Mouse (Mus musculus) heart, embryonic 10.5 days (tissue): ENCODE measurements around the gene Nrxn1. TPM values are rescaled to one million over a fixed set of nuclear protein-coding genes. Genes with fewer than 3 reads are reported as not detected.
A peak's percentile ranks its signal among the peaks of the same experiment; 100 is the strongest.

ENCODE experiments used
- DNase-seq: peaks from one replicate; pipeline ENCODE4 v3.0.0-alpha.2; 2017; ENCODE audit warnings: low spot score
- H3K27ac ChIP-seq: fragments of 300-500 bp; sonication (generic); 2 replicates; pipeline ENCODE4 v1.5.1; 2016; ENCODE audit warnings: mild to moderate bottlenecking
- H3K27me3 ChIP-seq: fragments of 300-500 bp; sonication (generic); 2 replicates; pipeline ENCODE4 v1.6.1; 2016; ENCODE audit warnings: mild to moderate bottlenecking; ENCODE audit not compliant: poor library complexity, insufficient read depth, severe bottlenecking
- H3K36me3 ChIP-seq: fragments of 300-500 bp; sonication (generic); 2 replicates; pipeline ENCODE4 v1.6.1; 2016; ENCODE audit warnings: mild to moderate bottlenecking, moderate library complexity
- H3K4me1 ChIP-seq: fragments of 300-500 bp; sonication (generic); 2 replicates; pipeline ENCODE4 v1.6.1; 2016; ENCODE audit warnings: mild to moderate bottlenecking
- H3K4me3 ChIP-seq: fragments of 300-500 bp; sonication (generic); 2 replicates; pipeline ENCODE4 v1.5.1; 2016; ENCODE audit warnings: mild to moderate bottlenecking, moderate library complexity
- H3K9me3 ChIP-seq: fragments of 300-500 bp; sonication (generic); 2 replicates; pipeline ENCODE4 v1.6.1; 2016; ENCODE audit warnings: mild to moderate bottlenecking, moderate library complexity
- WGBS: fragments of 180-500 bp; shearing (Covaris S2); methylation state at CpG from one replicate; pipeline ENCODE4 v1.1.7; 2016; 5-methylcytosine and 5-hydroxymethylcytosine counted together
- polyA plus RNA-seq: library from polyadenylated mRNA; unstranded; fragments of >200 nt; fragmentation: Nextera tagmentation; extraction: Ambion mirVana; gene quantifications from 2 replicates; pipeline ENCODE4 v1.2.1, GENCODE M21; 2016

Nrxn1 gene
- 0.74 and 2.2 TPM in 2 replicates for polyA plus RNA-seq

DNA sequence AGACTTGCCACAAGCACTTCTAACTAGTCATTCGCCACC lies at the start of gene Nrxn1:
TSS of gene Nrxn1 (minus strand) at position 30 of the 39 bp plus-strand sequence.
- peak within 1 kb of the TSS; percentile 37 for H3K4me3 ChIP-seq
- peaks cover 6% of the 10 kb centered on the region; the same call in 1 of the 2 replicates for H3K9me3 ChIP-seq
- 0% methylated on average over 1 of the region's 1 CpGs for WGBS
- H3K27me3 ChIP-seq, result peaks cover 15% of the 10 kb centered on the region
- H3K36me3 ChIP-seq, result no peaks in the 10 kb centered on the region
- no peak for DNase-seq
- no peak within 1 kb of the TSS for H3K27ac ChIP-seq
- no peaks in the 10 kb centered on the region for H3K4me1 ChIP-seq

DNA sequence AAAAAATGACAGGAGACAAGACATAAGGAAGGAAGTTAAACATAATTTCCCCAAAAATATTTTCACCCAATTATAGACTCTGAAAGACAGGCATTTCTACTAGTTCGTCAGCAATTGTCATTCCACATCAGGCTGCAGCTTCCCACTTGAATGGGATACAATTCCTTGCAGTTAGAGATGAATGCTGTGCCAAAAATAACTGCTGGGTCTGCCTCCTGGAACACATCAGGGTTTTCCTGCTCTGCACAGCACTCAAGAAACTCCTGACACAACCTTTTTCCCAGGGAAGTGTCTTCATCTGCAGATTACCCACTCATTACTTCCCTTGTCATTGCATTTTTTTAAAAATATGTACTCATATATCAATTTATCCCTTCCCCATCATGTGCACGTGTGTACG lies 44.0 kb upstream of the Nrxn1 start:
- DNase-seq, result no peak
- Histone ChIP-seq H3K4me1 (no peaks in the 10 kb centered on the region; the same call in 1 of the 2 replicates), H3K27ac (no peak overlapping the region), H3K4me3 (no peak overlapping the region), H3K27me3 (no peaks in the 10 kb centered on the region), H3K9me3 (no peaks in the 10 kb centered on the region), H3K36me3 (no peaks in the 10 kb centered on the region)
- WGBS, result 59% methylated on average over 3 of the region's 3 CpGs

DNA sequence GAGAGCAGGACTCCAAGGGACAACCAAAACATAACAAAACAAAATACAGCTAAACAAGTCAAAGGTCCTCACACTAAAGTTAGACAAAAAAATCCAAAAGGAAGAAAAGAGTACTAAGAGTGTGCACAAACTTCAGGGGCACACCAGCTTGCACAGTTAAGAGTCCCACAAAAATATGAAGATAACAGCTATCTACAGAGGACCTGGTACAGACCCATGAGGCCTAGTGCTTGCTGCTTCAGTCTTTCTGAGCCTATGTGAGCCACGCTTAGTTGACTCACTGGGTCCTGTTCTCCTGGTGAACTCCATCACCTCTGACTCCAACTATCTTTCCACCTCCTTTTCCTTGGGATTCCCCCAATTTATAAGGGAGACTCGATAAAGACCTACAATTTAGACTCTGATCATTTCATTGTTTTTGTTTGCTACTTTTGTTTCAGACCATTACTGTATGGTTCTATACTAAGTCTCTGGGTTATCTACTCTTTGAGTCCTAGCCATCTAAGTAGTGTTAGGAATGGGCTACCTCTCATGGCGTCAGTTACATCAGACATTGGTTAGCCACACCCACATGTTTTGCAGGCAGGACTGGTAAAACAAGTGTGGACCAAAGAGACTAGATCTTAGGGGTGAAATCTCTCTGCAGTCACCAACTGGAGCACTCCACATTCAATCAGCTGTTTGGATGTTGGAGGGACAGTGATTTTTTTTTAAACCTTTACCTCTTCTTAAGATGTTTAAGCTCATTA lies 20.2 kb upstream of the Nrxn1 start:
- no peak overlapping the region for H3K27ac ChIP-seq
- no peak for DNase-seq
- H3K4me3 ChIP-seq, result no peak overlapping the region
- no peaks in the 10 kb centered on the region for H3K4me1 ChIP-seq
- 76% methylated on average over 3 of the region's 3 CpGs for WGBS
- H3K27me3 ChIP-seq, result no peaks in the 10 kb centered on the region
- no peaks in the 10 kb centered on the region for H3K9me3 ChIP-seq
- no peaks in the 10 kb centered on the region for H3K36me3 ChIP-seq

DNA sequence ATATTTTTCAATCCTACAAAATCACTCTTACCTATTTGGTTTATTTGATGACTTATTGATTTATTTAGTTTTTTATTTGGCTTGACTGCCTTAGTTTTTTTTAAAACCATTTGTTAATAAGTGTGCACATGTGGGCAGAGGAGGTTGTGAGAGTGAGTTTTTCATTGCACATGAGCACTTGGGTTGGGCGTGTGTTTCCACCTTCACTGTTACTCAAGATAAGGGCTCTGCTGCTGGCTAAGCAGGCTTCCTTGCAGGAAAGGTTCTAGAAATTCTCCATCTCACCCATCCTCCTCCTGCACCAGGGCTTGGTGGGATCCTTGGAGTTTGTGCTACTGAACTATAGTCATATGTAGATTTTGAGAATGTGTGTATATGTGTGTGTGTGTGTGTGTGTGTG lies 19.2 kb upstream of the Nrxn1 start:
- Histone ChIP-seq H3K4me1 (no peaks in the 10 kb centered on the region), H3K36me3 (no peaks in the 10 kb centered on the region), H3K9me3 (no peaks in the 10 kb centered on the region), H3K27ac (no peak overlapping the region), H3K4me3 (no peak overlapping the region), H3K27me3 (no peaks in the 10 kb centered on the region)
- DNase-seq, result no peak
- WGBS, result 64% methylated on average over 1 of the region's 1 CpGs

DNA sequence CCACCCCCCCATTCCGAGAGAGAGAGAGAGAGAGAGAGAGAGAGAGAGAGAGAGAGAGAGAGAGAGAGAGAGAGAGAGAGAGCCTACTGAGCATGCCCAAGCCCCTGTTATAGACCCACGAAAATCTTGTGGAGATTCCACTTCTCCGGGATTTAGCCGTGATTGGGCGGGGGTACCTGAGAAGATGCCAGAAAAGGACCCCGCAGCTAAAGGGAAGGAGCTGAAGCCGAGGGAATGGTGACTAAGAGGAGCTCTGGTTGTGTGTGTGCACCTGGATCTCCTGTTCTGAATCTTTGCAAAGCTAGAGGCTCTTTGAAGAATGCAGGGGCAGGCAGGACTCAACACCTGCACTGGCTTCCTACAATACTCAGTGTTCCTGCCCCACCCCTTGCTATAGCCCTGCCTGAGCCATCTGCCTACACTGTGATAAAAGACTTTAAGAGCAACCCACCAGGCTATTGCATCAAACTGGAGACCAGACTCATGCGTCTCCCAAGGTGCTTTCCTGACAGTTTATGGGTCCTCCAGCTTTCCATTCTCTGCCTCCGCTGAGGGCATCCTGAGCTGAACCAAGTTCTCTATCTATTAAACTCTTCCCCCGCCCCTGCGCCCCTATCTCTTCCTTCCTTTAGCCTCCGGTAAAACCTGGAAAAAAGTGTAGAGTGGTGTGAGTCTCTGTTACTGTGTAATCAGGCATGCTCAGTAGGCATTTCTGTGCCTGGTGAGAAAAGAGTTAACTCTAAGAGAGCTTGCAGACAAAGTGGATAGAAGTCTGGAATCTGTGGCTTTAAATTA lies 407 bp upstream of the Nrxn1 start:
- H3K9me3 ChIP-seq, result peaks cover 3% of the 10 kb centered on the region; the same call in 1 of the 2 replicates
- H3K27me3 ChIP-seq, result peaks cover 11% of the 10 kb centered on the region
- no peak overlapping the region for H3K4me3 ChIP-seq
- no peaks in the 10 kb centered on the region for H3K4me1 ChIP-seq
- no peak for DNase-seq
- H3K36me3 ChIP-seq, result no peaks in the 10 kb centered on the region
- no peak overlapping the region for H3K27ac ChIP-seq
- 36% methylated on average over 12 of the region's 12 CpGs for WGBS

DNA sequence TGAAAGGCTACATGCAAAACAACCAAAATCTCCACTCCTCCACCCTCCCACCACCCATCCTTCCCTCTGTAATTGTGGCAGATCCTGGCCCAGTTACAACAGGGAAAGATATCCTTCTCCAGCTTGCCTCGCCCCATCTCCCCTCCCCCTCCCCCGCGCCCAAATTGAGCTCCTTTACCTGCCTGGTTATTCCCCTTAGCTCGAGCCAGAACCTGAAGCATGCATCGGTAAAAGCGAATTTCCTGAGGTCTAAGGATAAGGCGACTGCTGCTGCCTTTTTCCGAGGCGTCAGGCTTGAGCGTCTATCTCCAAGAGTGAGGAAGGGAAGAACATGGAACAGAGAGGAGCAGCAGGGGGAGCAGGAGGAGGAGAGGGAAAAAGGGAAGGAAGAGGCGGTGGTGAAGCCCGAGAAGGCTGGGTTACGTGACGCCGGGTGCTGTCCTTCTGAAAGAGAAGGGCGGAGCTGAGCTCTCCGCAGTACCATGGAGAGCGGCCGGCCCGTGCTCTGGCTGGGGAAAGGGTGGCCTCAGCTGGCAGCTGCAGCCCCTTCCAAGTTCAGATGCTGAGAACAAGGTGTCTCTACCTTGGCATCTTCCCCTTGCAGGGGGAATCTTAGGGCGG lies 340 bp downstream of the Nrxn1 start:
- peak overlapping the region; percentile 37 for H3K4me3 ChIP-seq
- peaks cover 10% of the 10 kb centered on the region; the same call in 1 of the 2 replicates for H3K9me3 ChIP-seq
- no peaks in the 10 kb centered on the region for H3K4me1 ChIP-seq
- DNase-seq, result peak; percentile 83
- no peak overlapping the region for H3K27ac ChIP-seq
- WGBS, result under 1% methylated on average over 21 of the region's 21 CpGs
- H3K36me3 ChIP-seq, result no peaks in the 10 kb centered on the region
- H3K27me3 ChIP-seq, result peaks cover 18% of the 10 kb centered on the region

DNA sequence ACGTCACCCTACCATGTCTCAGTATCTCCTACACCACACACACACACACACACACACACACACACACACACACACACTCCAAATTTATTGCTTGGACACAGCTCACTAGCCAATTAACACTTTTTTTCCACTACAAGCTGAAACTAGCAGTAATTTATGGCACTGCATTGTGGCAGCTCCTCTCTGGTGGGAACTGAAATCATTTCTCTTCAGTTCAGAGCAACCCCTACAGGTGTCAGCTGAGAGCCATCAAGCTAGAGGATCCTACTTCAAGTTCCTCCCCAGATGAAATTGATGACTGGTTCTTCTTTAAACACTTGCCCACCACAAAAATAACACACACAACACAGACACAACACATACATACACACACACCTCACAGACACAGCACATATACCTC lies 2.2 kb downstream of the Nrxn1 start:
- Histone ChIP-seq H3K27me3 (peaks cover 20% of the 10 kb centered on the region), H3K36me3 (no peaks in the 10 kb centered on the region), H3K4me3 (no peak overlapping the region), H3K9me3 (peaks cover 11% of the 10 kb centered on the region; the same call in 1 of the 2 replicates), H3K4me1 (no peaks in the 10 kb centered on the region), H3K27ac (no peak overlapping the region)
- no peak for DNase-seq
- 71% methylated on average over 1 of the region's 1 CpGs for WGBS

DNA sequence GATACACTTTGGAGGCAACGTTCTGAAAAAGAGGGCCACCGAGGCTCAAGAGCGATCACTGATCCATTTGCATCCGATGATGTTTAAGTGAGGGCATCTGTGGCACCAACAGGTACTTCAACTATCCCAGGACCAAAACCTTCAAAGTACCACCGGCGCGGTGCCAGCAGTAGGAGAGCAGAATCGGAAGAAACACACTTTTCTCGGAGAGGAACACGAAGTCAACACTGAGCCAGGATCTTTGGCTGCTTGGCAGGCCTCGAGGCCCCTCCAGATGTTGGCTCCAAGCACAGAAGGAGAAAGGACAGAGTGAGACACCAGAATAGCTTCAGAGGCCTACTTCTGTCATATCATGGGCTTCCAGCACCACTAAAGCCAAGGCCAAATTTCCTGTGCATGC lies 3.9 kb downstream of the Nrxn1 start:
- Histone ChIP-seq H3K4me1 (no peaks in the 10 kb centered on the region), H3K27ac (no peak overlapping the region), H3K36me3 (no peaks in the 10 kb centered on the region), H3K9me3 (peaks cover 11% of the 10 kb centered on the region; the same call in 1 of the 2 replicates), H3K27me3 (peaks cover 20% of the 10 kb centered on the region), H3K4me3 (no peak overlapping the region)
- DNase-seq, result no peak
- 71% methylated on average over 11 of the region's 11 CpGs for WGBS

DNA sequence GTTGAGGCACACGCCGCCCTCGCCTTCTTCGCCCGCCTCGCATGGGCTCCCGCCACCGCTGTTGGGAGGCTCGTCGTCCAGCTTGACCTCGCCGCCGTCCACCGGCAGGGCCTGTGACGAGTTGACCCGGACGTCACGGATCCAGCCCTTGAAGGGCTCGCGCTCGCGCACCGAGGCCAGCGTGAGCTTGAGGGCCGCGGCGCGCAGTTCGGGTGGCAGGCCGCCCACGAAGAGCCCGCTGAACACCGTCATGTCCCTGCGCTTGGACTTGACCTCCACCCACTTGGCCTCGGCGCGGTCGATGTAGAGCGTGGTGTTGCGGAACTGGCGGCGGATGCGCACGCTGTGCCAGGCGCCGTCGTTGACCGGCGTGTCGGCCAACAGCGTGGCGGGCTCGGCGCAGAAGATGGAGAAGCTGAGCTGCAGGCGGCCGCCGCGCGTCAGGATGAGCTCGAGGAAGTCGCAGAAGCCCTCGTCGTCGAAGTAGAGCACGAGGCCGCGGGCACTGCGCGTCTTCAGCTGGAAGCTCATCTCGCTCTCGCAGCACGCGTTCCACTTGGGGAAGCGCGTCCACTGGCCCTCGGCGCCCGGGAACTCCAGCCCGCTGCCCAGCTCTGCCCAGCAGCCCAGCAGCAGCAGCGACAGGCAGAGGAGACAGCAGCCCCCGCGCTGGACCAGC lies 4.7 kb downstream of the Nrxn1 start:
- Histone ChIP-seq H3K4me1 (no peaks in the 10 kb centered on the region), H3K9me3 (peaks cover 11% of the 10 kb centered on the region; the same call in 1 of the 2 replicates), H3K27ac (no peak overlapping the region), H3K27me3 (peaks cover 20% of the 10 kb centered on the region), H3K4me3 (peak overlapping the region; percentile 19), H3K36me3 (no peaks in the 10 kb centered on the region)
- no peak for DNase-seq
- 48% methylated on average over 82 of the region's 82 CpGs for WGBS

DNA sequence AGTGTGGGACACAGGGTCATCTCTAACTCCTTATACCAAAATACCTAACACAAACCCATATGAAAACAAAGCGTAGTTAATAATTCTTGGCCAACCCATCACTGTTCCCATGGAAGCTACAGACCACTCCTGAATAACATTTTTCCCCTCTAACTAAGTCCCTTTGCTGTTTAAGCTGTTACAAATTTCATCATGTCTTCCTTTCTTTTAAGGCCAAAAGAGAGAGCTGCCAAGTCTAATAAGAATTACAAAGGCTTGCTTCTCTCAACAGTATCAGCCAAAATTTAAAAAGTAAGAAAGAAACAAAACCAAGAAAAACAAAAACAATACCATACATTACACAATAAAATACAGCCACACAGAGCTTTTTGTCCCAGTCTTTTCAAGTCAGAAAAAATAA lies 6.5 kb downstream of the Nrxn1 start:
- H3K27ac ChIP-seq, result no peak overlapping the region
- H3K36me3 ChIP-seq, result no peaks in the 10 kb centered on the region
- no peak for DNase-seq
- H3K9me3 ChIP-seq, result peaks cover 11% of the 10 kb centered on the region; the same call in 1 of the 2 replicates
- H3K4me3 ChIP-seq, result no peak overlapping the region
- no peaks in the 10 kb centered on the region for H3K4me1 ChIP-seq
- WGBS, result 91% methylated on average over 1 of the region's 1 CpGs
- H3K27me3 ChIP-seq, result peaks cover 20% of the 10 kb centered on the region

DNA sequence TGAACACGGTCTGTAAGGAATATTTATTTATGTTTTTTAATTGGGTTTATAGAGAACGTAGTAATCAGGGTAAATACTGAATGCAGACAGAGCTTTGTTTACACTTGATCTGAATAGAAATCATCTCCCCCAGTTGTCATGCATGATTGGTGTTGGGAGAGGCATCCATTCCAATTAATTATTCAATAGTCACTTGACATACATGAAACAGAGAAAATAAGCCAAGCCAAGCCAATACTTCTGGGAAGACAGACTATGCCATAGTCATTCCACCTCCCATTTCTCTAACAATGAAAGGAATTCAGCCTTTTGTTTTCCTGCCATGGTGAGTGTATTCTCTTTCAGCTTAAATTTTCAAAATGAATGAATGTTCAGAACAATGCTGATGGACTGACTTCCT lies 7.5 kb downstream of the Nrxn1 start:
- Histone ChIP-seq H3K4me1 (no peaks in the 10 kb centered on the region), H3K27me3 (peaks cover 20% of the 10 kb centered on the region), H3K36me3 (no peaks in the 10 kb centered on the region), H3K9me3 (peaks cover 11% of the 10 kb centered on the region; the same call in 1 of the 2 replicates), H3K27ac (no peak overlapping the region), H3K4me3 (no peak overlapping the region)
- no peak for DNase-seq
- WGBS, result 88% methylated on average over 2 of the region's 2 CpGs

DNA sequence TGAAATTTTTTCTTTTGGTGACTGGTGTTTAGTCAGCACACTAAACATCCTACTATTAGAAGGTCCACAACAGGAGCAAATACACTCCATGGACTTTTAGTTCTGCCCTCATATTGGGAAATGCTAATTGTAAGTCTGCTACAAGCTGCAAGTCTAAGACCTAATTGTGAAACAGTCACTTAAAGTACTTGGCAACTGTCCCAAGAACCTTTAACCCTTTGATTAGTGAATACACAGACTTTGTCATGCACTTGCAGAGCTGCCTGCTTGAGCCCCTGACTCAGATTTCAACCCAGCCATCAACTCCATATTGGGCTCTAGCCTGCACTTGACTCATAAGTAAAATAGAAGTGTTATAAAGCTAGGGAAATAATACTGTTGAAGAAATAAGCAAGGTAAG lies 13.8 kb downstream of the Nrxn1 start:
- Histone ChIP-seq H3K4me1 (no peaks in the 10 kb centered on the region), H3K27me3 (no peaks in the 10 kb centered on the region), H3K9me3 (no peaks in the 10 kb centered on the region), H3K4me3 (no peak overlapping the region), H3K27ac (no peak overlapping the region), H3K36me3 (no peaks in the 10 kb centered on the region)
- DNase-seq, result no peak

DNA sequence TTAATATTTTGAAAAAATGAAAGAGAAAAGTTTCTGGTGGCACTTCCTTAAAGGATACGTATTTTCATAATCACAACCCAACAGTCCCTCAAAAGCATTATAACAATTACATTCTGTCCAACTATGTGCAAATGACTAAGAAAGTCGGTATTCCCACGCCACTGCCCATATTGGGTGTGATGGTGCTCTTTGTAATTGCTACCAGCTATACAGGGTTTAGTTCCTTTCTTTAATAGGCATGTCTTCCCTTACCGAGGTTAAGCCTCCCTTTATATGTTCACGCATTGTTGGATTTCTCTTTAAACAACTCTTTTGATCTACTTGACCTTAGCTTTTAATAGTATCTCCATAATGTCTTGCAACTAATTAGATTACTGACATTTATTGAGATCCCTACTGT lies 18.1 kb downstream of the Nrxn1 start:
- no peaks in the 10 kb centered on the region for H3K36me3 ChIP-seq
- no peak overlapping the region for H3K4me3 ChIP-seq
- WGBS, result 84% methylated on average over 5 of the region's 5 CpGs
- H3K9me3 ChIP-seq, result no peaks in the 10 kb centered on the region
- no peaks in the 10 kb centered on the region for H3K27me3 ChIP-seq
- H3K27ac ChIP-seq, result no peak overlapping the region
- no peak for DNase-seq
- H3K4me1 ChIP-seq, result no peaks in the 10 kb centered on the region
